Mouse (Mus musculus) gastrocnemius, postnatal 25 days (tissue): ENCODE measurements around the gene Iqsec2. TPM values are rescaled to one million over a fixed set of nuclear protein-coding genes. Genes with fewer than 3 reads are reported as not detected.

Experiments used
- DNase-seq: peaks from one replicate; pipeline ENCODE4 v3.0.0; 2022
- total RNA-seq, 2 experiments: library from RNA; stranded (reverse); gene quantifications; 1 replicate in 1 of 2; 2 replicates in 1 of 2; pipeline ENCODE4 v1.2.3; 2021

Gene Iqsec2
- total RNA-seq, 2 experiments from 2014 or later = 23.1 to 28.2 TPM

GRCm38 (mm10) chrX:152244492-152245189 is 100.6 kb downstream of the Iqsec2 start:
- no peak for DNase-seq

GRCm38 (mm10) chrX:152271189-152271588 is 127.1 kb downstream of the Iqsec2 start:
- no peak for DNase-seq

Other genes starting within 250 kb of the Iqsec2 start
- 10 to 100 TPM; 73.0 to 91.1 TPM for gene Hsd17b10, start 142.4 kb upstream of the Iqsec2 start, total RNA-seq
- under 1 TPM; 0.18 to 0.59 TPM for gene Ribc1, start 128.0 kb upstream of the Iqsec2 start, total RNA-seq
- 10 to 100 TPM; 18.4 to 18.5 TPM for gene Smc1a, start 127.8 kb upstream of the Iqsec2 start, total RNA-seq
- 10 to 100 TPM; 16.8 to 26.9 TPM for gene Kdm5c, start 88.8 kb downstream of the Iqsec2 start, total RNA-seq
- gene Kantr, start 183.2 kb downstream of the Iqsec2 start, total RNA-seq = 1 to 10 TPM in 1 of 2 experiments, under 1 TPM in 1; 0.72 to 1.3 TPM
- 1 to 10 TPM; 8.2 to 9.3 TPM for gene Tspyl2, start 198.2 kb downstream of the Iqsec2 start, total RNA-seq
- 1 to 10 TPM in 1 of 2 experiments, under 1 TPM in 1; 0.41 to 1.2 TPM for gene Gpr173, start 224.4 kb downstream of the Iqsec2 start, total RNA-seq